Mouse (Mus musculus): Measurements from ENCODE around the gene Tbxa2r. TPM values are rescaled to one million over a fixed set of nuclear protein-coding genes. Genes with fewer than 3 reads are reported as not detected.

The Tbxa2r gene
- total and polyA plus RNA-seq, 2 experiments from 2014 or later = 2.6 to 4.3 TPM

GRCm38 (mm10) chr10:81376561-81377361 is 48.2 kb downstream of the Tbxa2r start:
- WGBS = 47% methylated on average over 6 of the region's 6 CpGs

GRCm38 (mm10) chr10:81377362-81377664 is 48.8 kb downstream of the Tbxa2r start:
- Histone ChIP-seq H3K27me3 (ENCODE audit: insufficient read depth, low read length) (no peaks in the 10 kb centered on the region), H3K9me3 (ENCODE audit: low read length) (no peaks in the 10 kb centered on the region), H3K4me2 (ENCODE audit: low read depth, low read length) (peak overlapping the region; percentile 94), H3K4me3 (ENCODE audit: low read length) (peak overlapping the region; percentile 84), H3K36me3 (ENCODE audit: insufficient read depth, low read length) (no peaks in the 10 kb centered on the region), H3K27ac (peak overlapping the region; percentile 85; the same call in 1 of the 2 replicates), H3K4me1 (ENCODE audit: insufficient read depth, low read length) (peaks cover 12% of the 10 kb centered on the region), H3K9ac (replicated peaks; ENCODE audit: low read length) (peak overlapping the region; percentile 89)
- WGBS = 48% methylated on average over 2 of the region's 2 CpGs
- DNase-seq (ENCODE audit: low spot score) (no peak), ATAC-seq (no peak)
- no peak for TF ChIP-seq CTCF (IDR thresholded peaks at IDR 0.05; ENCODE audit: low read depth)

More at GRCm38 (mm10) chr10:81376561-81377361, 48.2 kb downstream of the Tbxa2r start:
- ATAC-seq (no peak), DNase-seq (ENCODE audit: low spot score) (no peak)
- Histone ChIP-seq H3K27ac (no peak overlapping the region), H3K4me3 (ENCODE audit: low read length) (peak overlapping the region; percentile 84), H3K9me3 (ENCODE audit: low read length) (no peaks in the 10 kb centered on the region), H3K36me3 (ENCODE audit: insufficient read depth, low read length) (no peaks in the 10 kb centered on the region), H3K27me3 (ENCODE audit: insufficient read depth, low read length) (no peaks in the 10 kb centered on the region), H3K4me1 (ENCODE audit: insufficient read depth, low read length) (peaks cover 12% of the 10 kb centered on the region), H3K9ac (replicated peaks; ENCODE audit: low read length) (peak overlapping the region; percentile 89), H3K4me2 (ENCODE audit: low read depth, low read length) (peak overlapping the region; percentile 94)
- peak; percentile 15; the same call in 1 of the 2 replicates for TF ChIP-seq CTCF (IDR thresholded peaks at IDR 0.05; ENCODE audit: low read depth)

- Histone ChIP-seq H3K9ac (replicated peaks; ENCODE audit: low read length) (peak within 1 kb of the TSS; percentile 89), H3K27me3 (ENCODE audit: insufficient read depth, low read length) (no peaks in the 10 kb centered on the region), H3K36me3 (ENCODE audit: insufficient read depth, low read length) (no peaks in the 10 kb centered on the region), H3K9me3 (ENCODE audit: low read length) (no peaks in the 10 kb centered on the region), H3K4me2 (ENCODE audit: low read depth, low read length) (peak within 1 kb of the TSS; percentile 94), H3K4me3 (ENCODE audit: low read length) (peak within 1 kb of the TSS; percentile 84), H3K4me1 (ENCODE audit: insufficient read depth, low read length) (peaks cover 12% of the 10 kb centered on the region), H3K27ac (peak within 1 kb of the TSS; percentile 85)
- under 1% methylated on average over 46 of the region's 59 CpGs for WGBS
- TF ChIP-seq CTCF (IDR thresholded peaks at IDR 0.05; ENCODE audit: low read depth) = no peak
- DNase-seq (ENCODE audit: low spot score) = no peak
- ATAC-seq = peak; percentile 27
Observed at GRCm38 (mm10) chr10:81377793-81378552, 49.4 kb downstream of the Tbxa2r start, which contains the start of gene Fzr1. Fzr1 (minus strand) TSS chr10:81378516.

GRCm38 (mm10) chr10:81378553-81379182 is 50.1 kb downstream of the Tbxa2r start:
- under 1% methylated on average over 46 of the region's 46 CpGs for WGBS
- ATAC-seq = peak; percentile 98

GRCm38 (mm10) chr10:81379183-81379553 is 50.6 kb downstream of the Tbxa2r start:
- peak overlapping the region; percentile 94 for H3K4me2 ChIP-seq (ENCODE audit: low read depth, low read length)
- 60% methylated on average over 3 of the region's 3 CpGs for WGBS
- H3K9ac ChIP-seq (replicated peaks; ENCODE audit: low read length) = no peak overlapping the region; the same call in 1 of the 2 replicates
- H3K4me1 ChIP-seq (ENCODE audit: insufficient read depth, low read length) = peaks cover 12% of the 10 kb centered on the region
- H3K9me3 ChIP-seq (ENCODE audit: low read length) = no peaks in the 10 kb centered on the region
- ATAC-seq = no peak
- no peaks in the 10 kb centered on the region for H3K36me3 ChIP-seq (ENCODE audit: insufficient read depth, low read length)
- no peak for DNase-seq (ENCODE audit: low spot score)
- TF ChIP-seq CTCF (IDR thresholded peaks at IDR 0.05; ENCODE audit: low read depth) = no peak
- 0 out of 2 replicates have a peak overlapping the region, but pooled peaks have one; percentile 22 for H3K27ac ChIP-seq
- H3K4me3 ChIP-seq (ENCODE audit: low read length) = peak overlapping the region; percentile 84
- H3K27me3 ChIP-seq (ENCODE audit: insufficient read depth, low read length) = no peaks in the 10 kb centered on the region

More at GRCm38 (mm10) chr10:81378553-81379182, 50.1 kb downstream of the Tbxa2r start:
- Histone ChIP-seq H3K27me3 (ENCODE audit: insufficient read depth, low read length) (no peaks in the 10 kb centered on the region), H3K4me1 (ENCODE audit: insufficient read depth, low read length) (peaks cover 12% of the 10 kb centered on the region), H3K36me3 (ENCODE audit: insufficient read depth, low read length) (no peaks in the 10 kb centered on the region), H3K9me3 (ENCODE audit: low read length) (no peaks in the 10 kb centered on the region), H3K4me3 (ENCODE audit: low read length) (peak overlapping the region; percentile 84), H3K9ac (replicated peaks; ENCODE audit: low read length) (peak overlapping the region; percentile 89), H3K4me2 (ENCODE audit: low read depth, low read length) (peak overlapping the region; percentile 94), H3K27ac (peak overlapping the region; percentile 85; the same call in 1 of the 2 replicates)
- DNase-seq (ENCODE audit: low spot score) = peak; percentile 100
- TF ChIP-seq CTCF (IDR thresholded peaks at IDR 0.05; ENCODE audit: low read depth) = no peak; the same call in 1 of the 2 replicates

GRCm38 (mm10) chr10:81379809-81380378 is 51.4 kb downstream of the Tbxa2r start:
- no peak for TF ChIP-seq CTCF (IDR thresholded peaks at IDR 0.05; ENCODE audit: low read depth)
- ATAC-seq = no peak
- Histone ChIP-seq H3K36me3 (ENCODE audit: insufficient read depth, low read length) (no peaks in the 10 kb centered on the region), H3K4me2 (ENCODE audit: low read depth, low read length) (no peak overlapping the region), H3K27ac (no peak overlapping the region), H3K9me3 (ENCODE audit: low read length) (no peaks in the 10 kb centered on the region), H3K9ac (replicated peaks; ENCODE audit: low read length) (no peak overlapping the region), H3K4me1 (ENCODE audit: insufficient read depth, low read length) (peaks cover 12% of the 10 kb centered on the region), H3K27me3 (ENCODE audit: insufficient read depth, low read length) (no peaks in the 10 kb centered on the region), H3K4me3 (ENCODE audit: low read length) (no peak overlapping the region)
- no peak for DNase-seq (ENCODE audit: low spot score)
- 89% methylated on average over 6 of the region's 6 CpGs for WGBS
